Comparison of ENCODE assay signal across 25 mouse cellular contexts in genomic region chr3:151557607-151558006, GRCm38 (mm10).
DNase-seq lines count a peak whose midpoint lies in the region; ATAC-seq and TF ChIP-seq lines count a peak whose summit lies in the region.
"Had no signal": no experiment of that assay in that cellular context is flagged by ENCODE, and none has a peak within 500 bp of the region (broad histone marks: within the 10 kb centered on the region; RNA-seq: fewer than 3 reads in every experiment).

No protein-coding gene starts in this region.

- no peak overlapping the region for H3K9ac ChIP-seq in kidney, embryonic 14.5 days (ENCODE audit: low read depth, low read length)
- H3K9ac ChIP-seq in kidney, postnatal 0 days (ENCODE audit: low read depth, low read length): no peak overlapping the region
- H3K9ac ChIP-seq: embryonic facial prominence, embryonic 13.5 days; forebrain, embryonic 13.5 days; hindbrain, embryonic 12.5 days; hindbrain, embryonic 15.5 days had no signal

- no peak overlapping the region for H3K4me3 ChIP-seq in kidney, embryonic 14.5 days (ENCODE audit: low read length)
- no peak overlapping the region for H3K4me3 ChIP-seq in kidney, postnatal 0 days (replicated peaks; ENCODE audit: low read depth, low read length)
- no peak overlapping the region for H3K4me3 ChIP-seq in forebrain, embryonic 10.5 days
- H3K4me3 ChIP-seq: embryonic facial prominence, embryonic 10.5 days; embryonic facial prominence, embryonic 13.5 days; erythroblast, embryonic 14.5 days; forebrain, embryonic 13.5 days; hindbrain, embryonic 12.5 days; hindbrain, embryonic 15.5 days had no signal

- H3K36me3 ChIP-seq in kidney, embryonic 14.5 days (ENCODE audit: control insufficient read depth, insufficient read depth, low read length): no peaks in the 10 kb centered on the region
- H3K36me3 ChIP-seq in kidney, postnatal 0 days (ENCODE audit: insufficient read depth, low read length): no peaks in the 10 kb centered on the region
- no peaks in the 10 kb centered on the region for H3K36me3 ChIP-seq in forebrain, embryonic 10.5 days (replicated peaks)
- H3K36me3 ChIP-seq: embryonic facial prominence, embryonic 10.5 days; embryonic facial prominence, embryonic 13.5 days; G1E; hindbrain, embryonic 12.5 days; hindbrain, embryonic 15.5 days had no signal

- no peaks in the 10 kb centered on the region for H3K4me1 ChIP-seq in kidney, embryonic 14.5 days (ENCODE audit: control insufficient read depth, insufficient read depth, low read length)
- 0 out of 2 replicates have a peak, but pooled peaks cover 5% of the 10 kb centered on the region for H3K4me1 ChIP-seq in kidney, postnatal 0 days (replicated peaks; ENCODE audit: insufficient read depth, low read length)
- H3K4me1 ChIP-seq in forebrain, embryonic 10.5 days: no peaks in the 10 kb centered on the region
- H3K4me1 ChIP-seq: embryonic facial prominence, embryonic 10.5 days; embryonic facial prominence, embryonic 13.5 days; forebrain, embryonic 13.5 days; hindbrain, embryonic 12.5 days; hindbrain, embryonic 15.5 days had no signal

- no peak overlapping the region for H3K4me2 ChIP-seq in kidney, embryonic 14.5 days (replicated peaks; ENCODE audit: low read depth, low read length)
- no peak overlapping the region for H3K4me2 ChIP-seq in kidney, postnatal 0 days (ENCODE audit: low read length)
- H3K4me2 ChIP-seq: embryonic facial prominence, embryonic 13.5 days; forebrain, embryonic 13.5 days; heart, embryonic 11.5 days; hindbrain, embryonic 12.5 days; hindbrain, embryonic 15.5 days had no signal

- H3K27ac ChIP-seq in kidney, embryonic 14.5 days (ENCODE audit: low read depth, low read length): no peak overlapping the region
- H3K27ac ChIP-seq in kidney, postnatal 0 days: no peak overlapping the region
- H3K27ac ChIP-seq in forebrain, embryonic 10.5 days: no peak overlapping the region
- H3K27ac ChIP-seq: embryonic facial prominence, embryonic 10.5 days; embryonic facial prominence, embryonic 13.5 days; forebrain, embryonic 13.5 days; hindbrain, embryonic 12.5 days; hindbrain, embryonic 15.5 days had no signal

- peak; percentile 83; the same call in 1 of the 2 replicates for ATAC-seq in kidney, embryonic 14.5 days (ENCODE audit: low FRiP score, low TSS enrichment)
- ATAC-seq in kidney, postnatal 0 days (replicated peaks; ENCODE audit: low FRiP score, low read depth): no peak
- ATAC-seq: forebrain, embryonic 13.5 days; forebrain, embryonic 16.5 days had no signal

- no peaks in the 10 kb centered on the region for H3K9me3 ChIP-seq in kidney, embryonic 14.5 days (ENCODE audit: control insufficient read depth, low read length)
- H3K9me3 ChIP-seq in kidney, postnatal 0 days (replicated peaks; ENCODE audit: low read length): no peaks in the 10 kb centered on the region
- H3K9me3 ChIP-seq in forebrain, embryonic 10.5 days: no peaks in the 10 kb centered on the region
- H3K9me3 ChIP-seq: embryonic facial prominence, embryonic 10.5 days; embryonic facial prominence, embryonic 13.5 days; forebrain, embryonic 13.5 days; hindbrain, embryonic 12.5 days; hindbrain, embryonic 15.5 days had no signal

- TF ChIP-seq CTCF in kidney, postnatal 0 days (IDR thresholded peaks at IDR 0.05; ENCODE audit: low read depth): no peak

- no peak for DNase-seq in kidney, adult 11 months
- DNase-seq in kidney, postnatal 0 days (ENCODE audit: low spot score): peak; percentile 73
- DNase-seq in kidney, postnatal 14 days: no peak
- DNase-seq in NIH3T3 (ENCODE audit: low read depth): peak; percentile 16
- no peak for DNase-seq in ovary, postnatal 14 days (ENCODE audit: low spot score)
- DNase-seq in forebrain, embryonic 10.5 days (ENCODE audit: extremely low spot score, low spot score): no peak
- DNase-seq: adrenal gland, adult 2 months; adrenal gland, postnatal 14 days; cerebellum, adult 11 months; cerebellum, adult 2 months; cerebellum, adult 9-11 months; cerebellum, postnatal 36 days; embryo, embryonic 11 days; gastrocnemius, postnatal 10 days; heart, adult 11 months had no signal

- H3K27me3 ChIP-seq in kidney, embryonic 14.5 days (ENCODE audit: control insufficient read depth, insufficient read depth, low read length): no peaks in the 10 kb centered on the region; the same call in 1 of the 2 replicates
- no peaks in the 10 kb centered on the region for H3K27me3 ChIP-seq in kidney, postnatal 0 days (ENCODE audit: insufficient read depth, low read length)
- H3K27me3 ChIP-seq in forebrain, embryonic 10.5 days (ENCODE audit: poor library complexity, severe bottlenecking): no peaks in the 10 kb centered on the region
- H3K27me3 ChIP-seq: embryonic facial prominence, embryonic 13.5 days; forebrain, embryonic 13.5 days; hindbrain, embryonic 12.5 days; hindbrain, embryonic 15.5 days had no signal

- 13% methylated on average over 5 of the region's 5 CpGs for WGBS in kidney, embryonic 14.5 days
- 20% methylated on average over 5 of the region's 5 CpGs for WGBS in kidney, postnatal 0 days
- 87% methylated on average over 5 of the region's 5 CpGs for WGBS in forebrain, embryonic 10.5 days

Comparison
In these comparisons a context has a peak if more than half of its experiments do, and no peak if none do; other contexts are left out.
1. DNase-seq: peak in kidney, postnatal 0 days (single experiment) and NIH3T3 (single experiment); none in kidney, adult 11 months (single experiment), kidney, postnatal 14 days (single experiment), ovary, postnatal 14 days (single experiment) and forebrain, embryonic 10.5 days (single experiment).